Mouse (Mus musculus): ENCODE measurements around the gene Ap2a2.
"Not testable (repeated sequence)": the region's sequence is repeated elsewhere in the genome, so short reads cannot be mapped to it uniquely, and the experiment has no call there.

Gene Ap2a2

GRCm38 (mm10) chr7:141559726-141560325, 2.1 kb upstream of the Ap2a2 start:
- no peak for DNase-seq (ENCODE audit: low spot score)

- DNase-seq (ENCODE audit: low spot score), result no peak
These were observed 1.5 kb upstream of the Ap2a2 start for GRCm38 (mm10) chr7:141560471-141560870.

GRCm38 (mm10) chr7:141562421-141562851, 463 bp downstream of the Ap2a2 start:
- DNase-seq (ENCODE audit: low spot score), result no peak

GRCm38 (mm10) chr7:141562852-141563427, 967 bp downstream of the Ap2a2 start:
- DNase-seq (ENCODE audit: low spot score), result peak; percentile 58

GRCm38 (mm10) chr7:141564561-141564960, 2.6 kb downstream of the Ap2a2 start:
- no peak for DNase-seq (ENCODE audit: low spot score)

GRCm38 (mm10) chr7:141566587-141566986, 4.6 kb downstream of the Ap2a2 start:
- DNase-seq (ENCODE audit: low spot score), result no peak

- no peak for DNase-seq (ENCODE audit: low spot score)
These were observed 7.4 kb downstream of the Ap2a2 start for GRCm38 (mm10) chr7:141569283-141569803.

GRCm38 (mm10) chr7:141569916-141570315, 7.9 kb downstream of the Ap2a2 start:
- DNase-seq (ENCODE audit: low spot score), result no peak

GRCm38 (mm10) chr7:141570625-141571295, 8.8 kb downstream of the Ap2a2 start:
- no peak for DNase-seq (ENCODE audit: low spot score)

GRCm38 (mm10) chr7:141574041-141574440, 12.1 kb downstream of the Ap2a2 start:
- DNase-seq (ENCODE audit: low spot score), result no peak

GRCm38 (mm10) chr7:141575481-141575880, 13.5 kb downstream of the Ap2a2 start:
- DNase-seq (ENCODE audit: low spot score), result no peak

- DNase-seq (ENCODE audit: low spot score), result no peak
These were observed 15.8 kb downstream of the Ap2a2 start for GRCm38 (mm10) chr7:141577801-141578200.

- DNase-seq (ENCODE audit: low spot score), result no peak
These were observed 16.5 kb downstream of the Ap2a2 start for GRCm38 (mm10) chr7:141578511-141578910.

- no peak for DNase-seq (ENCODE audit: low spot score)
These were observed 17.0 kb downstream of the Ap2a2 start for GRCm38 (mm10) chr7:141578943-141579342.

GRCm38 (mm10) chr7:141581323-141581722, 19.4 kb downstream of the Ap2a2 start:
- DNase-seq (ENCODE audit: low spot score), result no peak

- no peak for DNase-seq (ENCODE audit: low spot score)
These were observed 22.3 kb downstream of the Ap2a2 start for GRCm38 (mm10) chr7:141584048-141584841.

GRCm38 (mm10) chr7:141585288-141585687, 23.3 kb downstream of the Ap2a2 start:
- no peak for DNase-seq (ENCODE audit: low spot score)

GRCm38 (mm10) chr7:141585881-141586280, 23.9 kb downstream of the Ap2a2 start:
- DNase-seq (ENCODE audit: low spot score), result no peak

GRCm38 (mm10) chr7:141588890-141589289, 26.9 kb downstream of the Ap2a2 start:
- no peak for DNase-seq (ENCODE audit: low spot score)

- not testable (repeated sequence) for DNase-seq (ENCODE audit: low spot score)
These were observed 28.3 kb downstream of the Ap2a2 start for GRCm38 (mm10) chr7:141590249-141590648.

- no peak for DNase-seq (ENCODE audit: low spot score)
These were observed 29.0 kb downstream of the Ap2a2 start for GRCm38 (mm10) chr7:141590959-141591358.

- DNase-seq (ENCODE audit: low spot score), result no peak
These were observed 30.1 kb downstream of the Ap2a2 start for GRCm38 (mm10) chr7:141592096-141592495.

All from testis, postnatal 10 days (tissue).